Mouse (Mus musculus) MEL (cell line): ENCODE measurements around the gene Nap1l1. TPM values are rescaled to one million over a fixed set of nuclear protein-coding genes. Genes with fewer than 3 reads are reported as not detected.

Experiments used
- DNase-seq: peaks from one replicate; pipeline ENCODE4 v3.0.0; 2011; ENCODE audit warnings: low read depth, low spot score
- H3K27ac ChIP-seq: 2 replicates; pipeline ENCODE4 v1.5.1; 2012; ENCODE audit warnings: low read depth, mild to moderate bottlenecking, control low read depth, low read length, moderate library complexity; ENCODE audit not compliant: control insufficient read depth
- H3K27me3 ChIP-seq, 2 experiments: fragments of 150-350 bp in 1 of 2; sonication (generic) in 1 of 2; 2 replicates each; pipeline ENCODE4 v1.6.1; 2012; ENCODE audit warnings: low read length in 2 of 2, mild to moderate bottlenecking in 2 of 2, improper control_type of control experiment in 1 of 2, moderate library complexity in 1 of 2; ENCODE audit not compliant: insufficient read depth in 2 of 2, control insufficient read depth in 1 of 2
- H3K36me3 ChIP-seq, 2 experiments: 2 replicates each; pipeline ENCODE4 v1.6.1; 2012 to 2014; ENCODE audit warnings: low read length in 2 of 2, improper control_type of control experiment in 1 of 2, inconsistent platforms in 1 of 2, mild to moderate bottlenecking in 1 of 2; ENCODE audit not compliant: insufficient read depth in 2 of 2, control insufficient read depth in 1 of 2
- H3K4me1 ChIP-seq, 2 experiments: fragments of 150-350 bp in 1 of 2; sonication (generic) in 1 of 2; 2 replicates each; pipeline ENCODE4 v1.6.1; 2012; ENCODE audit warnings: low read length in 2 of 2, improper control_type of control experiment in 1 of 2, mild to moderate bottlenecking in 1 of 2; ENCODE audit not compliant: insufficient read depth in 2 of 2, control insufficient read depth in 1 of 2
- H3K4me3 ChIP-seq, 2 experiments: fragments of 150-350 bp in 1 of 2; sonication (generic) in 1 of 2; 2 replicates each; pipeline ENCODE4 v1.5.1; 2012; ENCODE audit warnings: low read depth in 2 of 2, low read length in 2 of 2, mild to moderate bottlenecking in 2 of 2, moderate library complexity in 2 of 2, control low read depth in 1 of 2, improper control_type of control experiment in 1 of 2; ENCODE audit not compliant: control insufficient read depth in 1 of 2, insufficient read depth in 1 of 2
- H3K79me2 ChIP-seq: 2 replicates; pipeline ENCODE4 v1.6.1; 2012; ENCODE audit warnings: mild to moderate bottlenecking, low read length, moderate library complexity; ENCODE audit not compliant: control insufficient read depth, poor library complexity, insufficient read depth
- H3K9ac ChIP-seq: 2 replicates; pipeline ENCODE4 v1.6.1; 2012; ENCODE audit warnings: low read depth, mild to moderate bottlenecking, control low read depth, low read length, moderate library complexity; ENCODE audit not compliant: control insufficient read depth, poor library complexity, severe bottlenecking
- H3K9me3 ChIP-seq: fragments of 150-350 bp; sonication (generic); replicated peaks from 2 replicates; pipeline ENCODE4 v1.6.1; 2012; ENCODE audit warnings: mild to moderate bottlenecking, low read length, improper control_type of control experiment, moderate library complexity; ENCODE audit not compliant: insufficient read depth
- BHLHE40 ChIP-seq: IDR thresholded peaks from 2 replicates; pipeline ENCODE4 v1.6.1; 2012; ENCODE audit warnings: low read depth, mild to moderate bottlenecking, inconsistent platforms, low read length, improper control_type of control experiment, borderline replicate concordance
- E2F4 ChIP-seq: IDR thresholded peaks from 2 replicates; pipeline ENCODE4 v1.6.1; 2011; ENCODE audit warnings: low read depth, low read length, improper control_type of control experiment, borderline replicate concordance
- EP300 ChIP-seq, 2 experiments: IDR thresholded peaks; 2 replicates each; pipeline ENCODE4 v1.6.1; 2011; ENCODE audit warnings: improper control_type of control experiment in 2 of 2, low read length in 2 of 2, low read depth in 1 of 2, mild to moderate bottlenecking in 1 of 2
- GATA1 ChIP-seq: IDR thresholded peaks from 2 replicates; pipeline ENCODE4 v1.6.1; 2011; ENCODE audit warnings: low read depth, low read length, improper control_type of control experiment
- HCFC1 ChIP-seq: IDR thresholded peaks from 2 replicates; pipeline ENCODE4 v1.6.1; 2012; ENCODE audit warnings: low read depth, mild to moderate bottlenecking, inconsistent platforms, low read length, improper control_type of control experiment, moderate library complexity
- KAT2A ChIP-seq: conservative IDR thresholded peaks from 2 replicates; pipeline ENCODE4 v1.6.1; 2012; ENCODE audit warnings: low read depth, low read length, improper control_type of control experiment, inconsistent platforms
- MAFK ChIP-seq: IDR thresholded peaks from 2 replicates; pipeline ENCODE4 v1.6.1; 2011; ENCODE audit warnings: low read depth, mild to moderate bottlenecking, low read length, improper control_type of control experiment, borderline replicate concordance
- MAX ChIP-seq: IDR thresholded peaks from 2 replicates; pipeline ENCODE4 v1.6.1; 2011; ENCODE audit warnings: low read length, improper control_type of control experiment
- MEF2A ChIP-seq: IDR thresholded peaks from 2 replicates; pipeline ENCODE4 v1.6.1; 2014; ENCODE audit warnings: low read depth, mild to moderate bottlenecking, inconsistent platforms, low read length, improper control_type of control experiment; ENCODE audit not compliant: poor library complexity, insufficient replicate concordance, severe bottlenecking; ENCODE audit errors: extremely low read depth
- MXI1 ChIP-seq: IDR thresholded peaks from 2 replicates; pipeline ENCODE4 v1.6.1; 2011; ENCODE audit warnings: mild to moderate bottlenecking, low read depth, low read length, improper control_type of control experiment
- MYB ChIP-seq: IDR thresholded peaks from 2 replicates; pipeline ENCODE4 v1.6.1; 2011; ENCODE audit warnings: mild to moderate bottlenecking, low read depth, low read length, improper control_type of control experiment
- NELFE ChIP-seq: IDR thresholded peaks from 2 replicates; pipeline ENCODE4 v1.6.1; 2011; ENCODE audit warnings: low read depth, low read length, improper control_type of control experiment
- POLR2A ChIP-seq, 2 experiments: IDR thresholded peaks; 2 replicates each; pipeline ENCODE4 v1.6.1; 2011 to 2012; ENCODE audit warnings: low read length in 2 of 2, mild to moderate bottlenecking in 2 of 2, control low read depth in 1 of 2, improper control_type of control experiment in 1 of 2, low read depth in 1 of 2, moderate library complexity in 1 of 2; ENCODE audit not compliant: control insufficient read depth in 1 of 2, insufficient read depth in 1 of 2, poor library complexity in 1 of 2
- POLR2AphosphoS5 ChIP-seq: IDR thresholded peaks from 2 replicates; pipeline ENCODE4 v1.6.1; 2012; ENCODE audit warnings: low read depth, borderline replicate concordance, mild to moderate bottlenecking, inconsistent platforms, low read length, moderate library complexity, mixed read lengths
- SIN3A ChIP-seq: IDR thresholded peaks from 2 replicates; pipeline ENCODE4 v1.6.1; 2012; ENCODE audit warnings: low read length, improper control_type of control experiment, inconsistent platforms
- TAL1 ChIP-seq: IDR thresholded peaks from 2 replicates; pipeline ENCODE4 v1.6.1; 2012; ENCODE audit warnings: mild to moderate bottlenecking, inconsistent platforms, low read length, moderate library complexity, mixed read lengths
- TBP ChIP-seq: IDR thresholded peaks from 2 replicates; pipeline ENCODE4 v1.8.0; 2011; ENCODE audit warnings: low read depth, low read length, improper control_type of control experiment
- ZC3H11A ChIP-seq: IDR thresholded peaks from 2 replicates; pipeline ENCODE4 v1.6.1; 2012; ENCODE audit warnings: low read depth, mild to moderate bottlenecking, inconsistent platforms, low read length, improper control_type of control experiment
- ZKSCAN1 ChIP-seq: IDR thresholded peaks from 2 replicates; pipeline ENCODE4 v1.6.1; 2012; ENCODE audit warnings: low read depth, mild to moderate bottlenecking, inconsistent platforms, low read length, improper control_type of control experiment, moderate library complexity
- ZMIZ1 ChIP-seq: IDR thresholded peaks from 2 replicates; pipeline ENCODE4 v1.6.1; 2012; ENCODE audit warnings: low read depth, mild to moderate bottlenecking, inconsistent platforms, low read length, improper control_type of control experiment, moderate library complexity
- ZNF384 ChIP-seq: IDR thresholded peaks from 2 replicates; pipeline ENCODE4 v1.6.1; 2012; ENCODE audit warnings: low read depth, mild to moderate bottlenecking, inconsistent platforms, low read length, improper control_type of control experiment
- polyA plus RNA-seq, 2 experiments: library from polyadenylated mRNA; stranded (reverse) in 1 of 2; unstranded in 1 of 2; fragments of >175 nt in 1 of 2; fragments of >200 nt in 1 of 2; gene quantifications; 2 replicates each; pipeline versions ENCODE4 v1.2.1 to v1.2.4; 2012; ENCODE audit warnings: low replicate concordance in 2 of 2, low read depth in 1 of 2; ENCODE audit not compliant: insufficient read length in 2 of 2, insufficient read depth in 1 of 2, missing spikeins in 1 of 2
- total RNA-seq: library from RNA; depleted of rRNA; stranded (reverse); fragments of 300-350 nt; gene quantifications from 2 replicates; pipeline ENCODE4 v1.2.3, GENCODE M21; 2012

Gene Nap1l1
- total and polyA plus RNA-seq, 3 experiments, result 183 to 591 (median 296) TPM

GRCm38 (mm10) chr10:111530398-111530797, 57.4 kb downstream of the Nap1l1 start:
- H3K4me3 ChIP-seq, result no peak overlapping the region
- no peak overlapping the region for H3K9ac ChIP-seq
- H3K4me1 ChIP-seq, result peaks cover 11 to 18% of the 10 kb centered on the region in 2 experiments
- H3K27me3 ChIP-seq, result no peaks in the 10 kb centered on the region
- TF ChIP-seq HCFC1, result no peak
- TF ChIP-seq MXI1, result no peak
- TF ChIP-seq MAX, result no peak
- no peak for TF ChIP-seq MEF2A
- no peak for TF ChIP-seq MYB
- no peak for TF ChIP-seq ZC3H11A
- TF ChIP-seq ZKSCAN1, result no peak
- TF ChIP-seq POLR2A (IDR thresholded peaks at IDR 0.05; ENCODE audit: control insufficient read depth in 1 of 2, insufficient read depth in 1 of 2, low read depth in 1 of 2, low read length in 2 of 2, poor library complexity in 1 of 2), result no peak
- no peak for TF ChIP-seq KAT2A
- no peak overlapping the region for H3K27ac ChIP-seq
- no peak for DNase-seq
- no peaks in the 10 kb centered on the region for H3K79me2 ChIP-seq
- no peaks in the 10 kb centered on the region for H3K9me3 ChIP-seq
- peaks cover 0 to 18% of the 10 kb centered on the region in 2 experiments; a peak in 2 of 4 replicates for H3K36me3 ChIP-seq

DNA sequence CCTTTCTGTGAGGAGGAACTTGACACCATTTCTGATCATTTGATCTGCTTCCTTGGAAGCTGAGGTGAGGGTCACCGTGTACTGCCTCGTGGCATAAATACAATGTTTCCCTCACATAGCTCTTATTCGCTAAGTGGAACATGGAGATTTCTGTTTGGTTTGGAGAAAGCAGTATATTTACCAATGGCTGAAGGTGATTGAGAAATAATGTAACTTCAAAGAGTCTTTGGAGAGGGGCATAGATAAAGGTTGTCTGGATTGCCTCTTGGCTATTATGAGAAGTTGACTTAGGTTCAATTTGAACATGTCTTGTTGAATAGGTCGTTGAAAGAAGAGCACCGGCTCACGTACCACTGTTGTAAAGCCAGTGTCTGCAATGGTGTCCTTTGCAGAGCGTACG, 61.7 kb downstream of the Nap1l1 start:
- H3K9ac ChIP-seq, result no peak overlapping the region
- H3K9me3 ChIP-seq, result no peaks in the 10 kb centered on the region
- H3K4me3 ChIP-seq, result no peak overlapping the region
- TF ChIP-seq EP300 (IDR thresholded peaks at IDR 0.05; ENCODE audit: low read depth in 1 of 2, low read length in 2 of 2), result no peak
- TF ChIP-seq MAFK, result no peak
- TF ChIP-seq GATA1, result no peak
- no peak for TF ChIP-seq MYB
- TF ChIP-seq ZMIZ1, result no peak
- TF ChIP-seq ZNF384, result no peak
- TF ChIP-seq BHLHE40, result no peak
- TF ChIP-seq ZC3H11A, result no peak
- no peak for TF ChIP-seq POLR2A (IDR thresholded peaks at IDR 0.05; ENCODE audit: control insufficient read depth in 1 of 2, insufficient read depth in 1 of 2, low read depth in 1 of 2, low read length in 2 of 2, poor library complexity in 1 of 2)
- TF ChIP-seq MXI1, result no peak
- peaks cover 0 to 3% of the 10 kb centered on the region in 2 experiments; a peak in 2 of 4 replicates for H3K4me1 ChIP-seq
- H3K27me3 ChIP-seq, result no peaks in the 10 kb centered on the region
- H3K27ac ChIP-seq, result no peak overlapping the region
- peaks cover 0 to 3% of the 10 kb centered on the region in 2 experiments; a peak in 2 of 4 replicates for H3K36me3 ChIP-seq
- DNase-seq, result no peak
- no peaks in the 10 kb centered on the region for H3K79me2 ChIP-seq

GRCm38 (mm10) chr10:111537410-111537809, 64.4 kb downstream of the Nap1l1 start:
- no peak for DNase-seq
- TF ChIP-seq TBP (no peak), ZC3H11A (no peak), E2F4 (no peak), EP300 (IDR thresholded peaks at IDR 0.05; ENCODE audit: low read depth in 1 of 2, low read length in 2 of 2) (no peak), NELFE (no peak), POLR2AphosphoS5 (no peak), SIN3A (no peak), BHLHE40 (no peak), ZNF384 (no peak), MAFK (no peak), TAL1 (no peak)
- Histone ChIP-seq H3K9me3 (no peaks in the 10 kb centered on the region), H3K4me3 (no peak overlapping the region), H3K27me3 (no peaks in the 10 kb centered on the region), H3K79me2 (no peaks in the 10 kb centered on the region), H3K36me3 (no peaks in the 10 kb centered on the region), H3K9ac (no peak overlapping the region), H3K27ac (no peak overlapping the region), H3K4me1 (no peaks in the 10 kb centered on the region)
